Mouse (Mus musculus) heart, postnatal 0 days (tissue): ENCODE measurements around the gene Slc39a1. TPM values are rescaled to one million over a fixed set of nuclear protein-coding genes. Genes with fewer than 3 reads are reported as not detected.

ENCODE experiments used
- ATAC-seq: fragments of 200-750 bp; cut with Nextera tagmentation; 2 replicates; pipeline ENCODE4 v1.8.0; 2017; ENCODE audit warnings: low read depth, moderate number of reproducible peaks, moderate library complexity; ENCODE audit not compliant: insufficient read depth
- DNase-seq: peaks from one replicate; pipeline ENCODE4 v3.0.0-alpha.2; 2016; ENCODE audit warnings: low spot score
- H3K27ac ChIP-seq: fragments of 300-500 bp; sonication (generic); 2 replicates; pipeline ENCODE4 v1.5.1; 2014; ENCODE audit warnings: low read depth, mild to moderate bottlenecking
- H3K27me3 ChIP-seq: fragments of 300-500 bp; sonication (generic); 2 replicates; pipeline ENCODE4 v1.6.1; 2014; ENCODE audit warnings: low read length, mixed read lengths; ENCODE audit not compliant: control insufficient read depth, insufficient read depth
- H3K36me3 ChIP-seq: fragments of 300-500 bp; sonication (generic); replicated peaks from 2 replicates; pipeline ENCODE4 v1.6.1; 2014; ENCODE audit warnings: low read length, mixed read lengths; ENCODE audit not compliant: control insufficient read depth, insufficient read depth
- H3K4me1 ChIP-seq: fragments of 300-500 bp; sonication (generic); 2 replicates; pipeline ENCODE4 v1.6.1; 2014; ENCODE audit warnings: antibody characterized with exemption; ENCODE audit not compliant: control insufficient read depth, insufficient read depth
- H3K4me2 ChIP-seq: fragments of 300-500 bp; sonication (generic); 2 replicates; pipeline ENCODE4 v1.6.1; 2014; ENCODE audit warnings: low read depth, mild to moderate bottlenecking, low read length, moderate library complexity
- H3K4me3 ChIP-seq: fragments of 300-500 bp; sonication (generic); 2 replicates; pipeline ENCODE4 v1.5.1; 2014; ENCODE audit warnings: low read depth, low read length
- H3K9ac ChIP-seq: fragments of 300-500 bp; sonication (generic); replicated peaks from 2 replicates; pipeline ENCODE4 v1.6.1; 2014; ENCODE audit warnings: low read depth, low read length, mixed read lengths
- H3K9me3 ChIP-seq: fragments of 300-500 bp; sonication (generic); replicated peaks from 2 replicates; pipeline ENCODE4 v1.6.1; 2016; ENCODE audit warnings: low read length; ENCODE audit not compliant: control insufficient read depth
- CTCF ChIP-seq: IDR thresholded peaks from 2 replicates; pipeline ENCODE4 v1.5.1; 2016; ENCODE audit warnings: antibody characterized with exemption, control low read depth, low read depth
- EP300 ChIP-seq: IDR thresholded peaks from 2 replicates; pipeline ENCODE4 v1.6.1; 2016; ENCODE audit warnings: antibody characterized with exemption, low read depth
- WGBS: fragments of 180-500 bp; shearing (Covaris S2); extraction: QIAGEN DNeasy Blood & Tissue Kit; methylation state at CpG from one replicate; pipeline ENCODE4 v1.1.7; 2014; 5-methylcytosine and 5-hydroxymethylcytosine counted together
- polyA plus RNA-seq: library from polyadenylated mRNA; unstranded; fragments of >200 nt; fragmentation: Nextera tagmentation; extraction: Ambion mirVana; gene quantifications from 2 replicates; pipeline ENCODE4 v1.2.1, GENCODE M21; 2015
- total RNA-seq: library from RNA; depleted of rRNA; stranded (reverse); fragments of >200 nt; gene quantifications from 2 replicates; pipeline ENCODE4 v1.2.3, GENCODE M21; 2014; ENCODE audit warnings: low replicate concordance

The Slc39a1 gene
- total and polyA plus RNA-seq, 2 experiments from 2014 or later: 95.5 to 158 TPM

DNA sequence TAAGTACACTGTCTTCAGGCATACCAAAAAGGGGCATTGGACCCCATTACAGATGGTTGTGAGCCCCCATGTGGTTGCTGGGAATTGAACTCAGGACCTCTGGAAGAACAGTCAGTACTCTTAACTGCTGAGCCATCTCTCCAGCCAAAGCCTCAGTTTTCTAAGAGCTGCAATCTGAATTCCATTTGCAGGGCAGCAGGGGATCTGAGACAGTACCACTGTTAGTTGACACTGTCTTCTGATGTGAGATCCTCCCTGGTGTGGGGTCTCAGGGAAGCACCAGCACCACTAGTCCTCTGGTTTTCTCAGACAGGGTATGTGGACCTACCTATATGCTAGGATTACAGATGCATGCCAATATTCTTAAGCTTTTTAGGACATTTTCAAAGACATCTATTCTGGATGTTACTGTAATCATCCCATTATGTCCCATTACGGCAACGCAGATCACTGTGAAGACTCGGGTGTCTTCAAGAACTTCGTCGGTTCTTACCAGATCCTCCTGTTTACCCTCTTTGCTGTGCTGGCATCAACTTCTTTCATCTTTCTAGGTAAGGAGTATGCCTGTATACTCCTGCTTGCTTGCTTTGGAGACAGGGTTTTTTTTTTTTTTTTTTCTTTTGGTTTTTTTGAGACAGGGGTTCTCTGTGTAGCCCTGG is 37.9 kb upstream of the Slc39a1 start:
- no peak overlapping the region for H3K4me2 ChIP-seq
- peaks cover 18% of the 10 kb centered on the region for H3K4me1 ChIP-seq
- no peak for ATAC-seq
- H3K27ac ChIP-seq: no peak overlapping the region
- DNase-seq: no peak
- no peaks in the 10 kb centered on the region for H3K9me3 ChIP-seq
- 91% methylated on average over 5 of the region's 5 CpGs for WGBS
- no peak overlapping the region for H3K4me3 ChIP-seq
- H3K36me3 ChIP-seq: peaks cover 46% of the 10 kb centered on the region
- H3K9ac ChIP-seq: no peak overlapping the region
- H3K27me3 ChIP-seq: no peaks in the 10 kb centered on the region
- TF ChIP-seq CTCF: no peak
- no peak for TF ChIP-seq EP300

DNA sequence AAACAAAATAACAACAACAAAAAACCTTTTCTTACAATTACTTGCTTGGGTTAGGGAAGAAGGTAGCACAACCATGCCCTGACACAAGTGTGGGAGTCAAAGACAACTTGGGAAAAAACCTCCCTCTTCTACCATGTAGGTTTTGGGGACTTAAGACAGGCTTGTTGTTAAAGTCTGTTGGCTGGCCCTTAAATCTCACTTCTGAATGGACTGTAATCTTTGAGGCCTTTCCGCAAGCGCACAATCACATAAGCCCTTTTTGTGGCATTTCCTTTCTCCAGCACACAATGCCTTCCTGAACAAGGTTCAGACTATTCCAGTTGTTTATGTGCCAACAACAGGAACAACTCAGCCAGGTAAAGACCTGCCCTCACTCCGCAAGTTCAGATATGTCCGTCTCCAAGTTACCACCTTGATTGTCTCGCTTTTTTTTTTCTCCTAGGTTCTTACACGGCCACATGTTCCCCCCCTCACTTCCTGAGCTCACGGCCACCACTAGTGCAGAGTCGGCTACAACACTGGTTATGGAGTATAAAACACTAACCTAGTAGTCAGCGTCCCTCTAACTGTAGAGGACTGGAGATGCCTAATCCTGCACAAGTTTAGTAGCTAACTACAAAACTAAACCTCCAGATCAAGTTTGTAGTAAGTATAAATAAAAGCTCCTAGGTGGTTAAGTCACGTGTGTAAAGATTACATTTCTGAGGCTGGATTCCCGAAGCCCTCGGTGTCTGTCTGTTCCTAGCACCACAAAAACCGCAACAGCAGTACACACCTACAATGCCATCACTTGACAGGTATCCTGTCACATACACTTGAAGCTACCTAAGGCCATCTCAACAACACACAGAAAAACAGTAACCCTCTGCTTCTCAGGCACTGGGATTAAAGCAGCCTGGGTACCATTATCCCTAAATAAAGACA is 36.2 kb upstream of the Slc39a1 start:
- ATAC-seq: no peak
- peaks cover 18% of the 10 kb centered on the region for H3K4me1 ChIP-seq
- no peaks in the 10 kb centered on the region for H3K9me3 ChIP-seq
- peaks cover 46% of the 10 kb centered on the region for H3K36me3 ChIP-seq
- peak overlapping the region; percentile 97; the same call in 1 of the 2 replicates for H3K9ac ChIP-seq
- H3K27me3 ChIP-seq: no peaks in the 10 kb centered on the region
- H3K4me2 ChIP-seq: peak overlapping the region; percentile 93
- peak overlapping the region; percentile 14; the same call in 1 of the 2 replicates for H3K27ac ChIP-seq
- H3K4me3 ChIP-seq: peak overlapping the region; percentile 99
- WGBS: 64% methylated on average over 13 of the region's 13 CpGs
- no peak for TF ChIP-seq CTCF
- TF ChIP-seq EP300: no peak
- no peak for DNase-seq

DNA sequence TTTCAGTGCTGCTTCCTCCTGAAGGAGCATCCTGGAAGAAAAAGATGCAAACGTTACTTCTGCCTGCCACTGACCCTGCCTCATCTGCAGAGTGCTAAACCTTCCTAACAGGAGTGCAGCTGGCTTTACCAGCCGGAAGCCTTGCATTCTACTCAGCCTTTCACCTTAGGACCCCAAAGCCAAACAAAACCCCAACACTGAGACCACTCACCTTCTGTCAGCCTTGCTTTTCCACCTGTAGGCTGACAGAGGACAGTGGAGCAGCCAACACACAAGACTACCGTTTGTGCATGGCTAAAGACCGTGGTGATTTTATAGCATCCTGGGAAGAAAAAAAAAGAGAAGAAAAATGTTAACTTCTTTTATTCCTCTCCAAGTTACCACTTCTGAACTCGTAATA is 35.2 kb upstream of the Slc39a1 start:
- no peak for ATAC-seq
- H3K4me3 ChIP-seq: peak overlapping the region; percentile 99
- DNase-seq: no peak
- WGBS: 16% methylated on average over 5 of the region's 5 CpGs
- H3K27me3 ChIP-seq: no peaks in the 10 kb centered on the region
- H3K27ac ChIP-seq: peak overlapping the region; percentile 94; the same call in 1 of the 2 replicates
- peak overlapping the region; percentile 93 for H3K4me2 ChIP-seq
- no peak for TF ChIP-seq EP300
- no peaks in the 10 kb centered on the region for H3K9me3 ChIP-seq
- H3K9ac ChIP-seq: peak overlapping the region; percentile 97
- peaks cover 18% of the 10 kb centered on the region for H3K4me1 ChIP-seq
- peaks cover 45% of the 10 kb centered on the region for H3K36me3 ChIP-seq

DNA sequence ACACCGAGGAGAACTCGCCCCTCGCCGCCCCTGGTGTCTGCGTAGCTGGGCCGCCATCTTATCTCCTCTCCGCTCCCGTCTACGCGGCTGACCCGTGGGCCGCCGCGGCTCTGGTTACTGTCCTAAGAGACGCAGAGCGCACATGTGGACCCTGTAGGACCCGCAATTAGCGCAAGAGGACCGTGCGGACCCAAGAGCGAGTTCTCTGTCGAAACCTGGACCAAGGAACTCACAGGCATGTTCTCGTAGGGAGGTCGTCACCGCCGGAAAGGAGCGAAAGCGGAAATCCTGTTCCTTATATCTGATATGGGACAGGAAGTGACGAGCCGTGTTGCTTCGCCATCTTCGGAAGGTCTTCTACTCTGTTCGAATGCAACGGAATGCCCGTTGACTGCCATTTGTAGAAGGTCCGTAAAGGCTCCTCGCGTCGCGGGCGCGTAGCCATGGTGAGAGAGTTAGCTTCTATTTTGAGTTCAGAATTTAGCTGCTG is 34.5 kb upstream of the Slc39a1 start, which contains the start of the genes Rps27 and Rab13:
Rps27 (minus strand) TSS at position 275 of the 490 bp plus-strand sequence.
Rab13 (plus strand) TSS at position 319 of the 490 bp plus-strand sequence.
- Histone ChIP-seq H3K4me1 (peaks cover 18% of the 10 kb centered on the region), H3K27ac (peak within 1 kb of the TSS; percentile 94), H3K4me3 (peak within 1 kb of the TSS; percentile 99), H3K4me2 (peak within 1 kb of the TSS; percentile 93), H3K27me3 (no peaks in the 10 kb centered on the region), H3K9ac (peak within 1 kb of the TSS; percentile 97), H3K36me3 (peaks cover 38% of the 10 kb centered on the region), H3K9me3 (no peaks in the 10 kb centered on the region)
- DNase-seq (peak; percentile 97), ATAC-seq (peak; percentile 95)
- TF ChIP-seq EP300: peak; percentile 67; the same call in 1 of the 2 replicates
- no peak for TF ChIP-seq CTCF
- 1% methylated on average over 42 of the region's 42 CpGs for WGBS

DNA sequence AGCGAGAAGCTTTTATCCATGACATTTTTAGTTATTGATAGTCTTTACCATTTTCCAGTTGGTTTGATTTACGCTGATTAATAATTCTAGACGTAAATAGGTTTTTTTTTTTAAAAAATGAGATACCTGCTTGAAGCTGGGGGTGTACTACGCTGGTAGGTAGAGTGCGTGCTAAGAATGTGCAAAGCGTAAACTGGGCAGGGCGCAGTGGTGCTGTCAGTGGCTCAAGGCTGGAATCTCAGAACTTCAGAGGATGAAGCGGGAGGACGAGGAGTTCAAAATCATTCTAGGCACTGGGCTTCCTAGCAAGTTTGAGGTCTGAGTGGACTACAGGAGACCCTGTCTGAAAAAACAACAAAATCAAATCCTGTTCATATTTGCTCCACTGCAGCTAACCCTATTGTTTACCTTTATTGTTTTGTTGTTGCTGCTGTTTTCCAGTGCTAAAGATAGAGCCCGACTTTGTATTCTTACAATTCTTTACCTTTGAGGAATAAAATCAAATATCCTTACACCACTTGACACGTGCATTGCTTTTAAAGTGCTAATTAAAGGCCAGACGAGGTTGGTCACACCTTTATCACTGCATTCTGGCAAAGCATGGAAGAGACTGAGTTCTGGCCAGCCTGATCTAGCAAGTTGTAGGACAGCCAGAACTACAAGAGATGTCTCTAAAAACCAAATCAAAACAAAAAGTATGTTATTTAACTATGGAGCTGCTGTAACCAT is 33.9 kb upstream of the Slc39a1 start:
- Histone ChIP-seq H3K4me2 (peak overlapping the region; percentile 93), H3K36me3 (peaks cover 31% of the 10 kb centered on the region), H3K9ac (peak overlapping the region; percentile 97; the same call in 1 of the 2 replicates), H3K27me3 (no peaks in the 10 kb centered on the region), H3K4me3 (peak overlapping the region; percentile 99), H3K27ac (peak overlapping the region; percentile 49; the same call in 1 of the 2 replicates), H3K4me1 (peaks cover 18% of the 10 kb centered on the region), H3K9me3 (no peaks in the 10 kb centered on the region)
- ATAC-seq (peak; percentile 42; the same call in 1 of the 2 replicates), DNase-seq (no peak)
- 15% methylated on average over 12 of the region's 12 CpGs for WGBS
- TF ChIP-seq EP300 (no peak), CTCF (no peak)
